Mouse (Mus musculus) CD4-positive helper T cell, adult 2 months (primary cell): ENCODE data around the gene Fam20c.
A peak's percentile ranks its signal among the peaks of the same experiment; 100 is the strongest.

Source experiments
- DNase-seq: peaks from one replicate; pipeline ENCODE4 v3.0.0-alpha.2; 2012; ENCODE audit warnings: low read depth, missing footprints, low spot score

Gene Fam20c

DNA sequence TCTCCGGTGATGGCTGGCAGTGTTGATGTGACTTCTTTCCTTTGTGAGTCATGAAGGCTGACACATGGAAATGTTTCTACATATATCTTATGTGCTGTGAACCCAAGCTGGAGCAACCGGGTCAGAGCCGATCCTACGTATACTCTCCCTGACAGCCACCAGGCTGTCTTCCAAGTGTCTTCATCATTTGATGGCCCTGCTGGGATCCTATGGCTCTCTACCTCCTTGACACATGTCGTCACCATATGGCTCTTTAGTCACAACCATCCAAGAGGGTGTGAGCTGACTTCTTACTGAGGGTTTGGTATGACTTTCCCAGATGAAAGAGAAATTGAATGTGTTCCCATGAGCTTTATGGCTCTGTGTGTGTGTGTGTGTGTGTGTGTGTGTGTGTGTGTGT is 50.0 kb downstream of the Fam20c start:
- no peak for DNase-seq

DNA sequence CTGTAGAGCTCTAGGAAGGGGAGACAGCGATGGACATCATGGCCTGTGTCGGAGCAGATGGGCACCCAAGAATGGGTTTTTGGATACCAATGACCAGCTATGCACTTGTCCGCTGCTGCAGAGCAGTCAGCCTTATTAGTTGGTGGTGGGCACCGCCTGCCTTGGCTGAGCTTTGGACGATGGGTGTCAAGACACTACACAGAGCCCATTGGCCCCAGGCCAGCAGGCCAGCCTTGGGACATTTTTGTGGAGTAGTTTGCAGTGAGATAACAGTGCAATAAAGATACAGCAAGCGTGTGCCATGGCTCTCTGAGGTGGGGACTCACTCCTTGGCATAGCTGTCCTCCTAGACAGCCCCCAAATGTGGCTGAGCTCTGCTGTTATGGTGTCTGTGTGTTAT is 55.5 kb downstream of the Fam20c start:
- no peak for DNase-seq

DNA sequence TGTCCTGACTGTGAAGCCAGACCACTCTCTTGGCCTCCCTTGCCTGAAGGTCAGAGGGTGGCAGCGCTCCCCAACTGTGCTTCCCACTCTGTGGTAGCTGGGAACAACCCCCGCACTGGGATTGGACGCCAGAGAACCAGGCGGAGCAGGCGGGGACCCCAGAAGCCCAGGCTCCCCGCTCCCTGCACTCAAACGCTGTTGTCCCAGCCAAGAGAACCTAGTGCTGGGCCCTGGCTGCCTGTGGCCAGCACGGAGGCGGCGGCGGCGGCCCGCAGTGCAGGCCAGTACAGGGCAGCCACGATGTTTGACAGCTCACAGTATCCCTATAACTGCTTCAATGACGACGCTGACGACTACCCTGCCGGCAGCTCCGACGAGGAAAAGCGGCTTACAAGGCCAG is 65.5 kb downstream of the Fam20c start, which contains the start of gene Gm5294:
Gm5294 (plus strand) TSS at position 301 of the 400 bp plus-strand sequence.
- no peak for DNase-seq

DNA sequence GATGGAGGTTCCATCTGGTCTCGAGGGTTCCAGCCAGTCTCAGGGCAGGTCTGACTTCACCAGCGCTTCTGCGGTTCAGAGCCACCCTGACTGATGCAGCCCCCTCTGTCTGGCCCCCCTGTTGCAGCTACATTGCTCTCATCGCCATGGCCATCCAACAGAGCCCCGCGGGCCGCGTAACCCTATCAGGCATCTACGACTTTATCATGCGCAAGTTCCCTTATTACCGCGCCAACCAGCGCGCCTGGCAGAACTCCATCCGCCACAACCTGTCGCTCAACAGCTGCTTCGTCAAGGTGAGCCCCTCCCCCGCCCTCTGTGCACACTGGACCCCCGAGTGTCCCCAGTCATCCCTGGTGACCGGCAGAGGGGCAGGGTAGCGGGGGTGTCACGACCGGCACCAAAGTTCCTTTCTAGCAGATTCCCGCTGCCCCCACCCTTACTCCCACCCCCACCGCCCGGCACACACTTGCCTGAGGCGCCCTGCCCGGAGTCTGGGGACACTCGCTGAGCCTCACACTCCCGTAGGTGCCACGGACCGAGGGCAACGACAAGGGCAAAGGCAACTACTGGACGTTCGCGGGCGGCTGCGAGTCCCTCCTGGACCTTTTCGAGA is 66.5 kb downstream of the Fam20c start:
- no peak for DNase-seq

DNA sequence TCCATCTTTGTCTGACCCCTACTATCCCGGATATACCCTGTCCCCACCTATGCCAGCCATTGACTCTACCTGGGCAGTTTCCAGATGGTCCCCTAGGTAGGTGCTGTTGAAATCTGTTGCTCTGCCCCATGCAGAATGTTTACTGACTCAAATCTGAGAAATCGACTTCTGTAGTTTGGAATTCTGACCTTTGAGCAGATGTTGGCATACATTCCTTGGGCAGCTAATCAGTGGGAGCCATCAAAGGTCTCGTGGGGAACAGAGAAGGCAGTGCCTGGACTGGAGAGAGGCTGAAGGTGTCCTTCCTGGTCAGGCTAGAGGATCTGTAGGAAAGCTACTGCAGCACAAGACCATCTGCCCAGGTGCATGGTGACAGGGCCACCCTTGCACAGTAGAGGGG is 70.8 kb downstream of the Fam20c start:
- DNase-seq = no peak

DNA sequence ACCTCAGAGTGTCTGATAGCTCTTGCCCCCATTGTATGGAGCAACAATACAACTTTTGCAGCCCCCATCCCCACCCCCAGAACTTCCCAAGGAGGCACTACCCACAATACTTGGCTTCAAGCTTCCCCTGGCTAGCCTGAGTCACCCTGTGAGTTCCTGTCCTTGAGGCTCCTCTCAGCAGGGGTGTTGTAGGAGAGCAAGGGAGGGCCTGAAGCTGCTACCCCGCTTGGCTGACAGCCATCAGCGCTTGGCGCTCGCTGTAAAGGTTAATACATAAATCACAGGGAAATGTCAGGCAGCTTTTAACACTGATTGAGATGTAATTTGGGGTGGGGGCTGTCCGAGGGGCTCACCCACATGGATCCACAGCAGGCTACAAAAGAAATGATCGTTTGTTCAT is 79.1 kb downstream of the Fam20c start:
- DNase-seq = no peak

DNA sequence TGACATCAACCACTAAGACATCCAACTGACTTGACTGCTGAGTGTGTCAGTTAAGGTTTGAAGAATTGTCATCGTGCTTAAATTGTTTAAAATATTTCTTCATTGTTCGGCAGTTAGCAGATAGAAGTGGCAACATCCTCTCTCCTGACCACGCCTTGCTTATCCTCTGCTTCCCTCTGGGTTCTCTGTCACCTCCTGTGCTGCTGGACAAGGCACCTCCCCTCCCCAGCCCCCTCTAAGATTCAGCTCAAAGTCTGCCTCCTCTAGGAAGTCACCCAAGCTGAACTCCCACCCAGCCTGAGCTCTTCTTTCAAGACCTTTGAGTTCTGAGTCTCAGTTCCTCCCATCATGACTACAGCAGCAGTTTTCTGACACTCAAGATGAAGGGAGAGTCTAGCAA is 80.6 kb downstream of the Fam20c start:
- DNase-seq = no peak

DNA sequence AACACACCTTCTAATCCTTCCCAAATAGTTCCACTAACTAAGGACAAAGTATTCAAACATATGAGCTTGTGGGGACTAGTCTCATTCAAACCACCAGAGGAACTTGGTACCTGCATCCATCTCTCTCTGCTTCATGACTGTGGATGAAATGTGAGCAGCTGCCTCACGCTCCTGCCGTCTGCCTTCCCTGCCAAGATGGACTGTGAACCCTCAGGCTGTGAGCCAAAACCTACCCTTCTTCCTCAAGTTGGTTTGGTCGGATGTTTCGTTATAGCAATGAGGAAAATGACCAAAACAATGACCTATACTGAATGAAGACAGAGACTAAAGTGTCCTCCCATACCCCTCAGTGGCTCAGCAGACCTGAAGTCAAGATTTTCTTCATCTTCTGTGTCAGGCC is 86.7 kb downstream of the Fam20c start:
- DNase-seq = no peak

DNA sequence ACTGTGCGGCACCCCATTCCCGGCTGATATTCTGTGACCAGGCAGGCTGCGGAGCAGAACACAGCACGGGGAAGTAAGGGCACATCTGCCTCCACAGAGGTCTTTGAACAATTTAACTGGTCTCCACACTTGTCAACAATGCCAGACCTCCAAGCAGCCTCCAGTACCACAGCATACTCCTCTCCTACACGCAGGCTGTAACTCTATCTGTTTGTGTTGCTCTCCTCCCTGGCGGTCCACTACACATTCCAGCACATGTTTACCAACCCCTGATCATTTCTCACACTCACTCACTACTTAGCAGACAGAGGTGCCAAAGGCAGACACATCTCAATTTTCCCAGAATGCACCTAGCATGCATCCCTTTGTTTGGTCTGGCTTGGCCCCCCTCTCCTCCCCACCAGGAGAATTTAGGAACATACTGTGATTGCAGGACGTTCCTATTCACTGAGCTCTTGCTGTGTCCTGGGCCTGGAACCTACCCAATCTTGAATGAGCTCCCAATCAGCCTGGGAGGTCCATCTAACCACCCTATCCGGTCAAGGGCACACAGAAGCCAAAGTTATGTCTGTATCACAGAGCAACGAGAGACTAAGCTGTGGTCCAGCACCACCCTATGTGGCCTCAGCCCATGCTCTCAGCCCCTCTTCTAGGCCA is 89.0 kb downstream of the Fam20c start:
- no peak for DNase-seq

DNA sequence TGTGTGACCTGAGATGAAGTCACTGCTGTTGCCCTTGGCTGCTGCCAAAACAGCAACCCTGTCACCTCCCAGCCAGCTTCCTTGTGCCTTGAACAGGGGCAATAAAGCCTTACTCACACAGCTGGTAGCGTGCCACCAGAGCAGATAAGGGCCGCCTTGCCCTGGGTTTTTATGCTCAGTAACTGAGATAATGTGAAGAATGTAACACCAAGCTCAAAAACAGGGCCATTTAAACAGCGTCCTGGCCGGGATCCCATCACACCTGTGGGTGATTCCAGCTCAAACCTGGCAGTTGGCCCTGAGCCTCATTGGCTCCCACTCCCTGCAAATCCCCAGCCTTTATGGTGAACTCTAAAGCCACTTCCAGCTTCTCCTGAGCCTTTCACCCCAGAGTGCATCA is 92.2 kb downstream of the Fam20c start:
- DNase-seq = no peak

DNA sequence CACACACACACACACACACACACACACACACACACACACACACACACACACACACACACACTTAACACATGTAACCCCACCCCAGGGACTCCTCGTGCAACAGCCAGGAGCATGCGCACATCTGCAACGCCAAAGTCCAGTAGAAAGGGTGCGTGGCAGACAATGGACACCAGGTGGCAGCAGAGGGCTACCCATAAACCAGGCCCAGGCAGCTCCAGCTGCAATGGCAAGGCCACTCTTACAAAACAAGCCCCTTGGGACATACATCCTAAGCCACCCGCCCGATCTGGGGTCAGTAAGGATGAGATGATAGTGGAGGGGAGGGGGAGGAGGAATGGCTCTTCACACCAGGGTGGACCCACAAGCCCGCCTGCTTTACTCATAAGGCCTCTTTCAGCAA is 93.8 kb downstream of the Fam20c start:
- DNase-seq = peak; percentile 75

DNA sequence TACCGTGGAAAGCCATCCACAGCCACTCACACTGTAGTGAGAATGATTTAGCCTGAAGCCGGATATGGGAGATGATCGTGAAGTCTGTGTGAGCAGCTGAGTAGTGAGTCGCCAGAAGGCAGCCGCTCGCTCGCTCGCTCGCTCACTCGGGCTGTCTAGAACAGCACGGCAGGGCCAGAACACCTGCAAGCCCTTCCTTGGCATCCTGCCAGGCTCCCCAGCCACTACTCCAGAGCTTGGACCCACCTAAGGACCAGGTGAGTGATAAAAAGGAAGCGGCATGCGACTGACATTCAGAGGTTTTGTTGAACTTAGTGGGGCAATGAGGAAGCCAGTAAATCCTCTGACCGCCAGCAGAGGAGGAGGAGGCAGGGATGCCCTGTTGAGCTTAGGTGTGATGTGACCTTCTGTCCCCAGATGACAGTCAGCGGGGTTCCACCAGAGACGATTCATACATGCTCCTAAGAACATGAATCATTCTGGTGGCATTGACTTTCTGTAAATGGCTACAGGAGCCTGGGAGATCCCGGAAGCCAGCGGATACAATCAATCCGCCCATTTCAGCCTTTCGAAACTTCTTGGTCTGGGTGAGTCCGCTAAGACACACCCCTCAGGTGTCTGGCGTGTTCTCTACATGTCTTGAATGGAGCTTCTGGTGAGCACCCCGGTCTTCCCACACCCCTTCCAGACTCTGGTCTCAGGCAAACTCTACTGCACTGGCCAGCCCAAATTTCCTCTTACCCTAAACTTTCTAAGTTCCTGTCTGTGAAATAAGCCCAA is 95.6 kb downstream of the Fam20c start:
- DNase-seq = no peak

DNA sequence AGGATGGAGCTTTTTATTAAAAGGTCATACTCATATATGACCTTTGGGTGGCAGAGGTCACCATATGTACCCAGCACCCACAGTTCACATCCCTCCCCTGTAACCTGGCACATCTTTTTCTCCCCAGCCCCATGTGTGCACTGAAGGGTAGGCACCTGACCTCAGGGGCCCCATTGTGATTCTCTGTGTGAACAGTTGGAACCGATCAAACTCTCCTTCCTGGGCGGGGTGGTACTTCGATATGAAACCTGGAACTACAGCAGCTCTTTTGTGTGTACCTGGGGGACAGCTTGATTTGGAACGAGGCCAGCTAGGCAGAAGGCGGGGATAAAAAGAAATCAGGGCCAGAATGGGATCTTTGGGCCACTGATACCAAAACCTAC is 96.1 kb downstream of the Fam20c start:
- no peak for DNase-seq

DNA sequence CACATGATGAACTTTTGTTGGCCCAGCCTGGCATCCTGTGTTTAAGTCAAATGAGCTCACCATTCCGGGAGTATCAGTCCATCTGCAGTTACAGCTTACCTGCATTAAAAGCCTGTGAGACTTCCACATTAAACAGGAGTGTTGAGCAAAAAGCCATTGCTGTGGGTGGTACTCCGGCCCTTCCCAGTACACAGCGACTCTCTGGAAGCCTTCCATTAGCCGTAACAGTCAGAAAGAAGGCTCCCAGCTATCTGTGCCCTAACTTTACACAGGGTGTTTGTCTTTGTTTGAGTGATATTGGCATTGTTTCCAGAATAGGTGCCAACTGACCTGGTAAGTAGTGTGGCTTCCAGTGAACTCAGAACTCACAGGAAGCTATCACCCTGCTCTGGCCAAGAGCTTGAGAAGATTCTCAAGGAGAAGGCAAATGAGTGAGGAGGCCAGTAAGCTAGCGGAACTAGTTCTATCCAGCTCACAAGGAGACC is 97.0 kb downstream of the Fam20c start:
- DNase-seq = no peak

DNA sequence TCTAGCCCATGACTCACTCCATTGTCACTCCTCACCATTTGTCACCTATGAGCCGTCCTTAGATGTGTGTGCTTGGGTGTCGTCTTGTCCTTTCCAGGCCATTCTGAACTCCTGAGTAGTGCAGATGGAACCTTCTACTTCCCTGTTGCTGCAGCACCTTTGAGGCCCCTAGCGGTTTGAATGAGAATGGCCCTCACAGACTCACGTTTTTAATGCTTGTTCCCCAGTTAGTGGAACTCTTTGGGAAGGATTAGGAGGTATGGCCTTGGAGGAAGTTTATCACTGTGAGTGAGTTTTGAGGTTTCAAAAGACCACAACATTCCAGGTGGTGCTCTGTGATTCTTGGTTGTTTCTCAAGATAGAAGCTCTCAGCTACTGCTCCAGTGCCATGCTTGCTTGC is 97.8 kb downstream of the Fam20c start:
- no peak for DNase-seq

DNA sequence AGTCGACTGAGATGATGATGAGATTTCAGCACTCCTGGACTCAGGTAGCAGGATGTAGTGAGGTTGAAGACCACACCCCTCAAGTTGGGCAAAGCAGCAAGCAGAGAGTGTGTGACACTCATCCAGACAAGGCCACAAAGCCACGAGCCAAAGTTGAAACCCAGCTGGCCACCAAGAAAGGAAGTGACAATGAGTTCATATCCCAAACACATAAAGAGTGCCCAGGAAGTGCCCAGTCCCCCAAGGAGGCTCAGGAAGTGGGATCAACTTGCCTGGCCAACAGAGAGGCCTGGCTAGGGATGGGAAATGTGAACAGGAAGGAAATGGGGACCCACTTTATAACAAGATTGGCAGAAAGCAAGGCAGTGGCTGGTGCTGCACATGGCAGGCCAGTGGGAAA is 99.0 kb downstream of the Fam20c start:
- DNase-seq = no peak

DNA sequence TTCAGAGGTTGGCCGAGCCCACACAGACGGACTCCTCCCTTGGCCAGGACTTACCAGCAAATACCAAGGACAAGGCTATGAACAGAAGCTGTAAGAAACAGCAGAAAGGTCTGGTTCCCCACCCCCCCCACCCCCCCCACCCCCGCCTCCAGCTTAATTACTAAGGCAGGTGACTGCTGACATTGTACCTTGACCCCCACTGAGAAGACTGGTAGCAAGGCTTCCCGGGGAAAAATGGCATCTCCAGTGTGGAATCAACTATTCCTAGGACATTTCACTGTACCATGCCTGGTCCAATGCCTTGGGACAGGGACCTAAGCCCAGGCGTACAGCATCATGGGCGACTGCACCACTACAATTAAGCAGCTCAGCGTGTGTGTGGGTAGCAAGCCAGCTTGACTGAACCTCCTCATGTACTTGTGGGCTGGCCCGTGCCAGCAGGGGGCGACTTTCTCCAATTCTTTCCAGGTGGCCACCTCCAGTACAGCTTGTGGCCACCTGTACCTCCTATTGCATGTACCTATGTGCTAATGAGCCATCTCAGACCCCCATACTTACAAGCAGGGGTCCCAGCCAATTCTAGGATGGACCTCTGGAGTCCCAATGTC is 102.8 kb downstream of the Fam20c start:
- DNase-seq = peak; percentile 31

DNA sequence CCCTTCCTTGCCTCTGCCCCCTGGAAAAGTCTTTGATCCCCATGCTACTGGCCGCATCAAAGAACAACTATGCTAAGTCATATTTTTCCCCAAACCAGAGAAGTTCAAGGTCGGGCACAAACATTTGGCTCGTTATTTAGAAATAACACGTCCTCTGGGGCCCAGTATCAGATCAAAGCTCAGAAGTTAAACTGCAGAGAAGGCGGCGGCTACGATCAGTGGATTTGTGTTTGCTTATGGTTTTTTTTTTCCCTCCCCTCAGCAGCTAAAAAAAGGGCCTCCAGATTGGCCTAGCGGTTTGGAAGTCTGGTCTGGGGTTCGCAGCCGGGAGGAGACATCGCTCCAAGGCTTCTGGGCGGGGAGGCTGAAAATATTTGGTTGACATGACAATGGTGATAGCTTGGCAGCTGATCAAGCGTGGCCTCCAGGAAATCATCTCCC is 103.5 kb downstream of the Fam20c start:
- no peak for DNase-seq
